Mouse (Mus musculus): Measurements from ENCODE around the gene Kank1. TPM values are rescaled to one million over a fixed set of nuclear protein-coding genes. Genes with fewer than 3 reads are reported as not detected.

Kank1 gene
- polyA plus RNA-seq, 1 experiment from 2014 or later = 18.5 TPM

DNA sequence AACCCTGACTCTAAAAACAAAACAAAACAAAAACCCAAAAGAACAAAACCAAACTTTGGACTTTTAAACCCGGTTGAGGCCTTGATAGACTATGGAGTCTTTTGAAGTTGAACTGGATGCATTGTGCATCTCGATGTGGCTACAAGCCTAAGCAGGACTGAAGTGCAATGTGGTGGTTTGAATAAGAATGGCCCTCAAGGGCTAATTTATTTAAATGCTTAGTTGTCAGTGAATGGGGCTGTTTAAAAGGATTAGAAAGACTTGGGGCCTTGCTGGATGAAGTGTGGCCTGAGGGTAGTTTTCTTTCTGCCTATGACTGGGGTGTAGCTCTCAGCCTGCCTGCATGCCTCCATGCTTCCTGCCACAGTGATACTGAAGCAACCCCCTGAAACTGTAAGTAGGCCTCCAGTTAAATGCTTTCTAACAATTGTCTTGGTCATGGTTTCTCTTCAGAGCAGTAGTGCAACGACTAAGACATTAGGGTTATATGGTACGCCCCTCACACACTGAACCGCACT, 242.4 kb downstream of the Kank1 start:
- TF ChIP-seq CTCF (IDR thresholded peaks at IDR 0.05; ENCODE audit: low read depth) = no peak
- H3K27me3 ChIP-seq (ENCODE audit: insufficient read depth, low read length) = no peaks in the 10 kb centered on the region
- H3K27ac ChIP-seq (ENCODE audit: low read depth) = no peak overlapping the region
- H3K9ac ChIP-seq = no peak overlapping the region
- WGBS = 83% methylated on average over 5 of the region's 5 CpGs
- H3K36me3 ChIP-seq (ENCODE audit: insufficient read depth) = no peaks in the 10 kb centered on the region
- no peak overlapping the region for H3K4me3 ChIP-seq (ENCODE audit: low read depth, low read length)
- H3K4me1 ChIP-seq (ENCODE audit: insufficient read depth) = no peaks in the 10 kb centered on the region
- H3K9me3 ChIP-seq (ENCODE audit: low read depth, low read length) = no peaks in the 10 kb centered on the region
- H3K4me2 ChIP-seq = no peak overlapping the region
- ATAC-seq (ENCODE audit: insufficient read depth) (no peak), DNase-seq (no peak)

DNA sequence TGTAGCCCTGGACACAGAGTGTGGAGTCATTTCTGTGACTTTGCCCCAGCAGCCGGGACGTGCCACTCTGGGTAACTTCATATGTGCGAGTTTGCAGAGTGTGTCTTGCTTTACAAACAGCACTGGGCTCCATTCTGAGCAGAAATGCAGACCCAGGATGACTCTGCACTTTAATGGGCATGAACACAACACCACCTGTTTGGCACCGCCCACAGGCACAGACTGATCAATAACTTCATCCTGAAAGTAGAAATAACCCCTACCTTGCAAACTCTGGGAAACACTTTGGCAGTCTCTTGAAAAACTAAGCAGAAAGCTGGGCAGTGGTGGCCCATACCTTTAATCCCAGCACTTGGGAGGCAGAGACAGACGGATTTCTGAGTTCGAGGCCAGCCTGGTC, 244.0 kb downstream of the Kank1 start:
- Histone ChIP-seq H3K9me3 (ENCODE audit: low read depth, low read length) (no peaks in the 10 kb centered on the region), H3K27me3 (ENCODE audit: insufficient read depth, low read length) (peaks cover 3% of the 10 kb centered on the region; the same call in 1 of the 2 replicates), H3K4me2 (no peak overlapping the region), H3K4me3 (ENCODE audit: low read depth, low read length) (no peak overlapping the region), H3K27ac (ENCODE audit: low read depth) (no peak overlapping the region), H3K9ac (no peak overlapping the region), H3K4me1 (ENCODE audit: insufficient read depth) (no peaks in the 10 kb centered on the region), H3K36me3 (ENCODE audit: insufficient read depth) (no peaks in the 10 kb centered on the region)
- WGBS = 79% methylated on average over 6 of the region's 6 CpGs
- ATAC-seq (ENCODE audit: insufficient read depth) = no peak
- no peak for TF ChIP-seq CTCF (IDR thresholded peaks at IDR 0.05; ENCODE audit: low read depth)
- DNase-seq = no peak

Other genes starting within 250 kb of the Kank1 start
- 3.4 and 4.4 TPM in 2 replicates for gene Dock8, start 237.4 kb upstream of the Kank1 start, polyA plus RNA-seq (2014; fragmentation: Nextera tagmentation; extraction: Ambion mirVana)

Measured in lung, embryonic 14.5 days (tissue).